Mouse (Mus musculus) activated CD4-positive, CD25-positive, alpha-beta regulatory T cell, adult 9 weeks (primary cell): ENCODE measurements around the gene Pdcd6ip. TPM values are rescaled to one million over a fixed set of nuclear protein-coding genes. Genes with fewer than 3 reads are reported as not detected.

Experiments used
- polyA plus RNA-seq: library from polyadenylated mRNA; unstranded; fragments of 100-300 nt; shearing (Covaris generic); gene quantifications from one replicate; pipeline ENCODE4 v1.2.1, GENCODE M21; 2017

Pdcd6ip gene
- 75.8 TPM for polyA plus RNA-seq

DNA sequence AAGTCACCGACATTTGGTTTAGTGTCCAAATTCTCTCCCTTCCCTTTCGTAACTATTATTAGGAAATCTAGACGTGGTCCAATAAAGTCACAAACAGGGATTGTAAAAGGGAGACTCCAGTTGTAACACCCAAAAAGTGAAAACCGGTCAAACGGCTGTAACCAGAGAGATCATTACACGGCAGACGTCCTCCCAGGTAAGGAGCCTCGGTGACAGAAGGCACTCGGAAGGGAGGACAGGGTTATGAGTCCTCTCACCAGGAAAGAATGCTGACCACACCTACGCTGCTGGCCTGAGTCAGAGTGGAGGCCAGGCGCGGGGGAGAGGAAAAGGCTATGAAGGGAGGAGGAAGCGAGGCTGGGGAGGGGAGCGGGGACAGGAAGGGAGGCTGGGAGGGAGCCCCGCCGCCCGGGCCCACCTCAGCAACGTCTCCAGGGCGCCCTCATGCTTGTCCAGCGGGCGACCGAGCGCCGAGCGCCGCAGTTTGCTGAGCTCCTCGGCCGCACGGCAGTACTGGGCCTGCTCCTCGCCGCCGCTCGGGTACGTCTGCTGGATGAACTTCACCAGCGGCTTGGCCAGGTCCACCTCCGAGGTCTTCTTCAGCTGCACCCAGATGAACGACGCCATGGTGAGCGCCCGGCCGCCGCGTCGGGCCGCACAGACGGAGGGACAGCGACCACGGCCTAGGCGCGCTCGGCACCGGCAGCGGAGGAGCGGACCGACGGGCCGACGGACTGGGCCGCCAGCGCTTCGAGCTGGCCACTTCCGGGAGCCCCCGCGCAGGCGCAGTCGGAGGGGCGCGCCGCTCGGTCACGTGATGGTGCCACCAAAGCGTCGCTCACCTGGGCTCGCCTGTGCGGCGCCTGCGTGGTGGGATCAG is at the start of gene Pdcd6ip:
Gene Pdcd6ip (minus strand): TSS at position 779 of the 880 bp plus-strand sequence.

DNA sequence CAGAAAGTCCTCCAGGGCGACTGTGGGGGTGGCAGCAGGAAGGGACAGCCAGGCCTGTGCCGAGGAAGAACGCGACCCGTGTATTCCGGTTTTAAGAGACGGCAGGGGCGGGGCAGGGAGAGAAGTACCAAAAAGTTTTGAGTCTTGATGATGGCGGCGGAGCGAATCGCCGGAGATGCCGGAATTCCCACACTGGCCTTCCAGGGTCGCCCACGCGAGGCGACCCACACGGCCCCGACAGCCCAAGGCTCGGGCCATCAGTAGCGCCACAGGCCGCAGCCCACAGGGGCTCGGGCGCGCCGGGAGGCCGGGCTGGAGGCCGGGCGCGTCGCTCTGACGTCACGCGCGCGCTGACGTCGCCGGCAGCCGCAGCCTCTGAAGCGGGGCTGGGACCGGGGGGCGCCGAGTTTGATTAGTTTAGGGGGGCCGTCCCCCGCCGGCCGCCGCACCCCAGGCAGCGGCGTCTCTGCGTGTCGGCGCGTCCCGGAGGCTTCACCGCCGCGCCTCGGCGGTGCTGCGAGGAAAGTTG is 33.1 kb upstream of the Pdcd6ip start, which contains the start of gene Clasp2:
Gene Clasp2 (plus strand): TSS at position 366 of the 529 bp plus-strand sequence.

Other genes starting within 250 kb of the Pdcd6ip start
- gene Clasp2, start 33.2 kb upstream of the Pdcd6ip start, polyA plus RNA-seq, result 6.8 TPM
- gene Ubp1, start 222.7 kb upstream of the Pdcd6ip start, polyA plus RNA-seq, result 11.3 TPM